Mouse (Mus musculus) ES-E14 (cell line): Measurements from ENCODE around the gene Stx1b.

Experiments used
- CHD2 ChIP-seq: IDR thresholded peaks from 2 replicates; pipeline ENCODE4 v1.6.1; 2014; ENCODE audit warnings: mild to moderate bottlenecking, low read depth, low read length, inconsistent platforms
- HCFC1 ChIP-seq: IDR thresholded peaks from 2 replicates; pipeline ENCODE4 v1.6.1; 2012; ENCODE audit warnings: low read length, inconsistent platforms, borderline replicate concordance; ENCODE audit not compliant: insufficient read depth
- ZNF384 ChIP-seq: IDR thresholded peaks from 2 replicates; pipeline ENCODE4 v1.6.1; 2012; ENCODE audit warnings: low read depth, low read length, inconsistent platforms

- TF ChIP-seq CHD2 (no peak), HCFC1 (no peak), ZNF384 (no peak)
Observed at GRCm38 (mm10) chr7:127850906-127851305, 26.6 kb upstream of the Stx1b start.
